Mouse (Mus musculus) left cerebral cortex, adult 2 months (tissue): Measurements from ENCODE around the gene Tnrc6c. TPM values are rescaled to one million over a fixed set of nuclear protein-coding genes. Genes with fewer than 3 reads are reported as not detected.

Source experiments
- DNase-seq, 2 experiments: peaks; one replicate each; pipeline ENCODE4 v3.0.0; 2021 to 2022; ENCODE audit warnings: low spot score in 2 of 2, mixed read lengths in 1 of 2; ENCODE audit errors: extremely low spot score in 1 of 2
- H3K27ac ChIP-seq: fragments of 200-600 bp; 2 replicates; pipeline ENCODE4 v1.8.1; 2022
- H3K4me3 ChIP-seq: fragments of 200-600 bp; 2 replicates; pipeline ENCODE4 v1.8.1; 2022
- CTCF ChIP-seq: fragments of 200-600 bp; IDR thresholded peaks from 2 replicates; pipeline ENCODE4 v1.8.1; 2022; ENCODE audit warnings: antibody characterized with exemption, mild to moderate bottlenecking, moderate library complexity
- intact Hi-C: fragments of 180-260 bp; cut with DNase I; formaldehyde crosslinking; loops from one replicate; pipeline ENCODE4 v1.15.1; 2025
- total RNA-seq, 2 experiments: library from RNA; stranded (reverse); gene quantifications; 2 replicates each; pipeline ENCODE4 v1.2.3; 2021

The Tnrc6c gene
- total RNA-seq, 2 experiments from 2014 or later, result 58.5 to 62.9 TPM

DNA sequence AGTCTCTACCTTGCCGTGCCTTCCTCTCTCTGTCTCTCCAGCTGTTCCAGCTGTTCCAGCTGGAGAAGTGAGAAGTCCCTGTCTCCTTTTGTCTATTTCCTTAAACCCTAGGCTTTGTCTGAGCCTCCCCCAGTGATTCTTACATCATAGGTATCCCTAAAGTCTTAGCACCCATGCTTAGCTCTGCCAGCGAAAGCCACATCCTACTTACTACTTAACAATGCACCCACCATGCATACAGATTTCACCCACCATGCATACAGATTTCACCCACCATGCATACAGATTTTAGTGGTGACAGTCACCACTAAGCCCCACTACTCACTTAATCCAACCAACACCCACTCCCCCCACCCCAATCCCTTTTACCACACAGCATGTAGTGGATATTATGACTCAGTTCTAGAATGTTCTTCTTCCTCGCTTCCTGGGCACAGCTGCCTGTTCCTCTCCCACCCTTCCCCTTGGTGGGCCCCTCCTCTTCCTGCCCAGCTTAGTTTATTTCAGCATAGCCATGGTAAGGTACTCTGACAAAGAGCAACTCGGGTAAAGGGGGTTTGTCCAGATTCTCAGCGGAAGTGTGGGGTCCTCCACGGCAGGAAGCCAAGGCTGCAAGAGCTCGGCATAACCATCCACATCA is 14.6 kb upstream of the Tnrc6c start:
- intact Hi-C loops, result no loop called here
- Histone ChIP-seq H3K4me3 (no peak overlapping the region), H3K27ac (no peak overlapping the region)
- TF ChIP-seq CTCF, result no peak
- no peak for DNase-seq

DNA sequence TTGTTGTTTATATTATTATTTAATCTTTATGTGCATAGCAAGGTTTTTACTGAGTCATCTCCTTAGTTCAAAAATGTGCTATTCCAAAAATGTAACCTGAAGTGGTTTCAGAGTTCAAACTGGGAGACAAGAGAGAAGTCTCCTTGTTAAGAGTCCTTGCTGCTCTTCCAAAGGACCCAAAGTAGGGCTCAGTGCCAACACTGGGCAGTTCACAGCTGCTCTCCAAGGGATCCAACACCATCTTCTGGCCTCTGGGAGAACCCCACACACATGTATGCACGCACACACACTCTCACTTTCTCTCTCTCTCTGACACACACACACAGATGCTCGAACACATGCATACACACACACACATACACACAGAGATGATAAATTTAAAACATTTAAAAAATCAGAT is 11.9 kb upstream of the Tnrc6c start:
- intact Hi-C loops, result no loop called here
- Histone ChIP-seq H3K4me3 (no peak overlapping the region), H3K27ac (no peak overlapping the region)
- TF ChIP-seq CTCF, result no peak; the same call in 1 of the 2 replicates
- DNase-seq, result no peak

DNA sequence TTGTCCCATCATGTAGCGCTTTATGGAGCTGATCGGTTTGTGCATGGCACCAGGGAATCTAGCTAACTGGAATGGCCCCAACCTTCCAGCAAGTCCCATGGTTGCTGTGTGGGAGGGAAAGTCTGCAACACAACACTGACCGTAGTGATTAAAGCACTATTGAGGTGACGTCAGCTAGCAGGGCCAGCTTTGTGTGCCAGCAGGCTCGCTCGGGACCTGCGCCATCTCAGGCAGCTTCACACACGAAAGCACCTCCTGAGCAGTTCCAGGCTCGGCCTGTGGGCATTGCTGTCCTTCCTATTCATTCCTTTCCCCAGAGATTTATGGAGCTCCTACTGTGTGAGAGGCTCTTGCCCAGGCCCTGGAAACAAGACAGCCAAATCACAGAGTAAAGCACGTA is 10.8 kb upstream of the Tnrc6c start:
- TF ChIP-seq CTCF, result no peak
- Histone ChIP-seq H3K4me3 (no peak overlapping the region), H3K27ac (no peak overlapping the region)
- intact Hi-C loops, result no loop called here
- no peak for DNase-seq

GRCm38 (mm10) chr11:117646786-117647185 is 7.3 kb upstream of the Tnrc6c start:
- intact Hi-C loops, result no loop called here
- TF ChIP-seq CTCF, result no peak
- Histone ChIP-seq H3K4me3 (no peak overlapping the region), H3K27ac (no peak overlapping the region)
- no peak for DNase-seq

- intact Hi-C loops, result no loop called here
- H3K4me3 ChIP-seq, result no peak overlapping the region
- DNase-seq, result no peak
- no peak overlapping the region for H3K27ac ChIP-seq
- TF ChIP-seq CTCF, result no peak
These were observed 6.1 kb upstream of the Tnrc6c start for GRCm38 (mm10) chr11:117648005-117648404.

DNA sequence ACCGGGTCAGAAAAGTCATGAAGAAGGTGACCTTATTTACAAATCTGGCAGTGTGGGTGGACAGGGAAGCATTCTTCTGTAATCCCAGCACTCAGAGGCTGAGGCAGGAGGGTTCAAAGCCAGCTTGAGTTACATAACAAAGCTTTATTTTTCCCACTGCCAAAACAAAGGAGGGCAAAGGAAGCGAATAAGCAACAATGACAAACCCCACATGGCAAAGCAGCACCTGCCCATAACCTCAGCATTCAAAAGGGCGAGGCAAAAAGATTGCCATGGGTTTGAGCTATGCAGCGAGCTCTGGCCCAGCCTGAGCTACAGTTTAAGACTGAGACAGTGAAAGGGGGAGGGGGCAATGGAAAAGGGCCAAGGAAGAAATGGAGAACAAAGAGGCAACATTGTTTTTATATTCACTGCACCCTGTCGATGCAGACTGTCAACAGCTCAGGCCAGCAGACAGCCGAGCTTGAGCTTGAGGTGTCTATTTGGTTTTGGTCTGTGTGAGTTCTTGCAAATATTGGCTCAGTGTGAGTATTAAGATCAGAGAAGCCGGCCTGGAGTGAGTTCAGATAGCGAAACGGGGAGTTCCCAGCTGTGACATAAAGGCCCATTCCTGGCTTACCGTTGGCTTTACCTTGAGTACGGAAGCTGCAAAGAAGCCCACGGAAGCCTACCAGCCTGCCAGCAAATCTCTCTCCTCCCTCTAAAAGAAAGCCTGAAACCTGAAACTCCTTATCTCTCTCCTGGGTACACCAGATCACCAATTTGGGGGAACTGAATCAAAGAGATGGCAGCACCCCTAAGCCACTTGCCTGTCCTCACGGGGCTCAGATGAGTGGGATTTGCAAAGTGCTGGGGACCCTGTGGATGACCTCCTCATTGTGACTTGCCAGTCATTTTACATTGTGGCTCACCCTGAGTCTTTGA is 3.1 kb upstream of the Tnrc6c start:
- no peak for DNase-seq
- intact Hi-C loops, result no loop called here
- Histone ChIP-seq H3K4me3 (no peak overlapping the region), H3K27ac (no peak overlapping the region)
- TF ChIP-seq CTCF, result no peak

DNA sequence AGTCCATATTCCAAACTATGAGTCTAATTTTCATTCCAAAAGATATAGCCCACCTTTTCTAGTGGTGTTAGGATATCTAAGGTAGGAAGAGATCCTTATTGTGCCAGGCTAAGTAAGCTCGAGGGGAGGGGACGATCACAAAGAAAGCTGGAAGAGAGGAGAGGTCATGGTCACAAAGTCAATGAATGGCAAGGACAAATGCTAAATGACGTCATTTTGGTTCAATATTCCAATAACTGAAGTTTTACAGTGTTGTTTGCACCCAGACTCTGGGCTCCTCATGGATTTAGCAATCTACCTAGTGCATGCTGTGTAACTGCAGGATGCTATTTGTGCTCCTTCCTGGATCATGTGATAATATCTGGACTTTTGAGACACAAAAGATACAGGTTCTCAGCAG is 1.2 kb upstream of the Tnrc6c start:
- intact Hi-C loops, result no loop called here
- TF ChIP-seq CTCF, result no peak
- no peak for DNase-seq
- Histone ChIP-seq H3K4me3 (no peak overlapping the region), H3K27ac (peak overlapping the region; percentile 98)

DNA sequence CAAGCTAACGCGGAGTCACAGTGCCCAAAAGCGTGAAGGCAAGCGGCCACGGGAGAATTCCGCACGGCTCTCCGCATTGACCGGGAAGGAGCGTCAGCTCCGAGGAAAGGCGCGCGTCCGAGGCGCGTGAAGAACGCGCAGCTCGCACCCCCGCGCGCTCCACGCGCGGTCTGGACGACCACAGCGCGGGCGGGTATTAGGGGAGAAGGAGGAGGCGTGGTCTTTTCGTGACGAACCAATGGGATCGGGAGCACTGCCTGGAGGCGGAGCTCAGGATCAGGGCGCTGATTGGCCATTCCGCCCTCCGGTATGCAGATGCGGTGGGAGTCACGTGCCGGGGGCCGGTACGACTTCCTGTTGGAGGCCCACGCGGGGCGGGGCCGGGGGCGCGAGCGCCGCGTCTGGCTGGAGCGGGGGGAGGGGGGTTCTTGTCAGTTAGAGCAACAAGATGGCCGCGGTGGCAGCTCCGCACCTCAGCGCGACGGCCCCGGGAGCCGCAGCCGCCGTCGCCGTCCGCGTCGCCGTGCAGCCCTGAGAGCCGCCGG is 363 bp downstream of the Tnrc6c start:
- DNase-seq, result peak; percentile 99 to 100
- TF ChIP-seq CTCF, result no peak
- peak overlapping the region; percentile 92 for H3K4me3 ChIP-seq
- intact Hi-C loops, result loop anchor here (1.0 to 2.0 kb wide), 5 partner anchors 26 to 260 kb away; no protein-coding TSS in a partner anchor
- peak overlapping the region; percentile 98 for H3K27ac ChIP-seq

- H3K4me3 ChIP-seq, result peak overlapping the region; percentile 75
- intact Hi-C loops, result loop anchor here (1.0 to 2.0 kb wide), 5 partner anchors 27 to 260 kb away; no protein-coding TSS in a partner anchor
- no peak for TF ChIP-seq CTCF
- H3K27ac ChIP-seq, result peak overlapping the region; percentile 94
- no peak for DNase-seq
These were observed 824 bp downstream of the Tnrc6c start for GRCm38 (mm10) chr11:117654934-117655291.

DNA sequence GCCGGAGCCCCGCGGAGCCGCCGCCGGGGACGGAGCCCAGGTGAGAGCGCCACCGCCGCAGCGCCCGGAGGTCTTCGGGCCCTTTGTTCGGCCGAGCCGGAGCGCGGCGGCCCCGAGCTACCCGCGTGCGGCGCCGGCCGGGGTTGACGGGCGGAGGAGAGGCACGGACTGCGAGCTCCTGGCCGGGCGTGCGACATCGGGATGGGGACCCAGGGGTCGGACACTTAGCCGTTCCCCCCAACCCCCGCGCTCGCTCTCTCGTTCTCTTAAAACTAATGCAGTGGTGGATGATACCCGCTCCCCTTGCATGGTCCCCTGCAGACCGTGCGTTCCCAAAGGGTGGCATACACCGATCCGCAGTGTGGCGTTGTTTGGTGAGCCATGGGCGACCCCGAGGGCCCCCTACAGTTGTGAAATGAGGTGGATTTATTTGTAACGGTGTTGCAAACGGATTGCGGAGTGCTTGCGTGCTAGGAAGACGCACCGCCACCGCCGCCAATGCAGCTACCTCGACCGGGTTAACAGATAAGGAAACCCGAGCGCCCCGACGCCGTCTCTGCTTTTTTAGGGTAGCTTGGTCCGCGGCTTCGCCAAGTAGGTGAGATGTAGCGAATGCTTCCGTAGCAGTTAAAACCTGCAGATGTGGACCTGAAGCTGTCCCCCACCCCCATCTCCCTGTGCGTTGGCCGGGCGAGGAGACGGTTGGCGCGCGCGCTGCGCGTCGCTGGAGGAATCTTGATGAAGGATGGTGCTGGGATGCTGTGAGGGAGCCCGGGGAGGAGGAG is 1.4 kb downstream of the Tnrc6c start:
- peak; percentile 76 to 78 for DNase-seq

DNA sequence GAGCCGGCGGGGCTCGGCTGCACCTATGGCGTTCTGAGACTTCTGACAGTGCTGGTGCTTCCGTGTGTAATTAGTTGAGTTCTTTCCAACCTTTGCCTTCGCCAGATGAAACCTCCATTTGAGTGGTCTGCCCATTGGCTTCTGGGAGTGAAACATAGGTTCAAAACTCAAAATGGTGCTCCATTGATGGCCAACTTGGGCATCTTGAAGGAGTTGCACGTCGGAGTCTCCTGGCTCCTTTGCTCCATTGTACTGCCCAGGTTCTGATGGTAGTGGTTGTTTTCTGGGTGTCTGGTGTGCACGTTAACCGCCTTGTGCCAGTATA is 1.9 kb downstream of the Tnrc6c start:
- no peak for DNase-seq
- intact Hi-C loops, result no loop called here
- Histone ChIP-seq H3K27ac (peak overlapping the region; percentile 94), H3K4me3 (peak overlapping the region; percentile 75)
- no peak for TF ChIP-seq CTCF

More for the DNA sequence above, 1.4 kb downstream of the Tnrc6c start:
- Histone ChIP-seq H3K4me3 (peak overlapping the region; percentile 75), H3K27ac (peak overlapping the region; percentile 94)
- intact Hi-C loops, result loop anchor here (2.0 kb wide), 3 partner anchors 57 to 261 kb away; no protein-coding TSS in a partner anchor
- no peak; the same call in 1 of the 2 replicates for TF ChIP-seq CTCF
